Mouse (Mus musculus): Measurements from ENCODE around the gene Rhoq. TPM values are rescaled to one million over a fixed set of nuclear protein-coding genes. Genes with fewer than 3 reads are reported as not detected.

The Rhoq gene
- polyA plus RNA-seq, 1 experiment from 2014 or later = 9.1 TPM

GRCm38 (mm10) chr17:86967048-86967447 is 4.2 kb downstream of the Rhoq start:
- H3K4me3 ChIP-seq (ENCODE audit: low read depth, low read length) = no peak overlapping the region
- peaks cover 16% of the 10 kb centered on the region for H3K4me1 ChIP-seq (ENCODE audit: control insufficient read depth, insufficient read depth, low read length)
- no peaks in the 10 kb centered on the region for H3K9me3 ChIP-seq (ENCODE audit: control insufficient read depth, low read length)
- no peak for ATAC-seq (ENCODE audit: low read depth)
- H3K36me3 ChIP-seq (ENCODE audit: control insufficient read depth, insufficient read depth, low read length) = no peaks in the 10 kb centered on the region
- no peak overlapping the region for H3K27ac ChIP-seq (ENCODE audit: low read depth, low read length)
- no peaks in the 10 kb centered on the region for H3K27me3 ChIP-seq (ENCODE audit: control insufficient read depth, insufficient read depth, low read length)
- 95% methylated on average over 12 of the region's 12 CpGs for WGBS
- H3K9ac ChIP-seq (replicated peaks; ENCODE audit: low read depth, low read length) = no peak overlapping the region
- H3K4me2 ChIP-seq (ENCODE audit: low read depth, low read length) = no peak overlapping the region

- 71% methylated on average over 10 of the region's 10 CpGs for WGBS
- ATAC-seq (ENCODE audit: low read depth) = no peak
Measured at GRCm38 (mm10) chr17:86967536-86968525, 4.9 kb downstream of the Rhoq start.

DNA sequence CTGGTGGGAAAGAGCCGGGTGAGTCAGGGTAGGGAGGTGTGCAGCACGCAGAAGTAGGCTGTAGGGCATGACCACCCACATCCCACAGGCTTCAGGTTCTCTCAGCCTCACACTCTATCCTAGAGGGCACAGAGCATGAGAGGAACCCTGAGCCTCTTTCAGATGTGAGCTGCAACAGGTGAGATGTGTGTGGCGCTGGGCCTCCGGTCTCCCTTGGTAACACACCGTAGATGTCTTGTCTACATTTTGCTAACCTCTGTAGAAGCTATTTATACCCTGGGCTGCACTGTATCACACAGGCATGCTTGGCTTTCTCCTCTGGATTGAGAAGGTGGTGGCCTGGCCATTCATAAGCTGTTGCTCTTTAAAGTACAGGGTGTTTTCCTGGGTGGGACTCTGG is 5.7 kb downstream of the Rhoq start:
- H3K4me1 ChIP-seq (ENCODE audit: control insufficient read depth, insufficient read depth, low read length) = peaks cover 14% of the 10 kb centered on the region
- ATAC-seq (ENCODE audit: low read depth) = no peak
- no peak overlapping the region for H3K27ac ChIP-seq (ENCODE audit: low read depth, low read length)
- H3K9ac ChIP-seq (replicated peaks; ENCODE audit: low read depth, low read length) = no peak overlapping the region
- H3K27me3 ChIP-seq (ENCODE audit: control insufficient read depth, insufficient read depth, low read length) = no peaks in the 10 kb centered on the region
- no peak overlapping the region for H3K4me3 ChIP-seq (ENCODE audit: low read depth, low read length)
- H3K36me3 ChIP-seq (ENCODE audit: control insufficient read depth, insufficient read depth, low read length) = peaks cover 2% of the 10 kb centered on the region; the same call in 1 of the 2 replicates
- H3K4me2 ChIP-seq (ENCODE audit: low read depth, low read length) = no peak overlapping the region
- H3K9me3 ChIP-seq (ENCODE audit: control insufficient read depth, low read length) = no peaks in the 10 kb centered on the region
- WGBS = 94% methylated on average over 5 of the region's 5 CpGs

More at GRCm38 (mm10) chr17:86967536-86968525, 4.9 kb downstream of the Rhoq start:
- Histone ChIP-seq H3K27ac (ENCODE audit: low read depth, low read length) (no peak overlapping the region), H3K9me3 (ENCODE audit: control insufficient read depth, low read length) (no peaks in the 10 kb centered on the region), H3K9ac (replicated peaks; ENCODE audit: low read depth, low read length) (no peak overlapping the region), H3K4me2 (ENCODE audit: low read depth, low read length) (no peak overlapping the region), H3K36me3 (ENCODE audit: control insufficient read depth, insufficient read depth, low read length) (no peaks in the 10 kb centered on the region), H3K4me3 (ENCODE audit: low read depth, low read length) (no peak overlapping the region), H3K27me3 (ENCODE audit: control insufficient read depth, insufficient read depth, low read length) (no peaks in the 10 kb centered on the region), H3K4me1 (ENCODE audit: control insufficient read depth, insufficient read depth, low read length) (peaks cover 14% of the 10 kb centered on the region)

- 58% methylated on average over 5 of the region's 5 CpGs for WGBS
- Histone ChIP-seq H3K27me3 (ENCODE audit: control insufficient read depth, insufficient read depth, low read length) (no peaks in the 10 kb centered on the region), H3K9me3 (ENCODE audit: control insufficient read depth, low read length) (no peaks in the 10 kb centered on the region)
Measured at GRCm38 (mm10) chr17:86969582-86969981, 6.7 kb downstream of the Rhoq start.

GRCm38 (mm10) chr17:86970026-86970750 is 7.3 kb downstream of the Rhoq start:
- no peak overlapping the region for H3K4me3 ChIP-seq (ENCODE audit: low read depth, low read length)
- no peak overlapping the region for H3K9ac ChIP-seq (replicated peaks; ENCODE audit: low read depth, low read length)
- no peaks in the 10 kb centered on the region for H3K27me3 ChIP-seq (ENCODE audit: control insufficient read depth, insufficient read depth, low read length)
- no peak overlapping the region for H3K4me2 ChIP-seq (ENCODE audit: low read depth, low read length)
- no peak for ATAC-seq (ENCODE audit: low read depth)
- peaks cover under 1% of the 10 kb centered on the region for H3K4me1 ChIP-seq (ENCODE audit: control insufficient read depth, insufficient read depth, low read length)
- H3K36me3 ChIP-seq (ENCODE audit: control insufficient read depth, insufficient read depth, low read length) = peaks cover 4% of the 10 kb centered on the region; the same call in 1 of the 2 replicates
- no peaks in the 10 kb centered on the region for H3K9me3 ChIP-seq (ENCODE audit: control insufficient read depth, low read length)
- 92% methylated on average over 15 of the region's 15 CpGs for WGBS
- no peak overlapping the region for H3K27ac ChIP-seq (ENCODE audit: low read depth, low read length)

More at GRCm38 (mm10) chr17:86969582-86969981, 6.7 kb downstream of the Rhoq start:
- H3K4me2 ChIP-seq (ENCODE audit: low read depth, low read length) = no peak overlapping the region
- no peak overlapping the region for H3K27ac ChIP-seq (ENCODE audit: low read depth, low read length)
- no peak overlapping the region for H3K9ac ChIP-seq (replicated peaks; ENCODE audit: low read depth, low read length)
- ATAC-seq (ENCODE audit: low read depth) = no peak
- peaks cover 4% of the 10 kb centered on the region; the same call in 1 of the 2 replicates for H3K36me3 ChIP-seq (ENCODE audit: control insufficient read depth, insufficient read depth, low read length)
- no peak overlapping the region for H3K4me3 ChIP-seq (ENCODE audit: low read depth, low read length)
- peaks cover 7% of the 10 kb centered on the region for H3K4me1 ChIP-seq (ENCODE audit: control insufficient read depth, insufficient read depth, low read length)

GRCm38 (mm10) chr17:86971036-86971435 is 8.2 kb downstream of the Rhoq start:
- 89% methylated on average over 5 of the region's 5 CpGs for WGBS
- Histone ChIP-seq H3K4me1 (ENCODE audit: control insufficient read depth, insufficient read depth, low read length) (no peaks in the 10 kb centered on the region), H3K4me2 (ENCODE audit: low read depth, low read length) (no peak overlapping the region), H3K27ac (ENCODE audit: low read depth, low read length) (no peak overlapping the region), H3K9me3 (ENCODE audit: control insufficient read depth, low read length) (no peaks in the 10 kb centered on the region), H3K9ac (replicated peaks; ENCODE audit: low read depth, low read length) (no peak overlapping the region), H3K36me3 (ENCODE audit: control insufficient read depth, insufficient read depth, low read length) (peaks cover 4% of the 10 kb centered on the region; the same call in 1 of the 2 replicates), H3K27me3 (ENCODE audit: control insufficient read depth, insufficient read depth, low read length) (no peaks in the 10 kb centered on the region), H3K4me3 (ENCODE audit: low read depth, low read length) (no peak overlapping the region)
- ATAC-seq (ENCODE audit: low read depth) = no peak

GRCm38 (mm10) chr17:86971860-86972259 is 9.0 kb downstream of the Rhoq start:
- peaks cover 4% of the 10 kb centered on the region; the same call in 1 of the 2 replicates for H3K36me3 ChIP-seq (ENCODE audit: control insufficient read depth, insufficient read depth, low read length)
- H3K27ac ChIP-seq (ENCODE audit: low read depth, low read length) = no peak overlapping the region
- H3K4me3 ChIP-seq (ENCODE audit: low read depth, low read length) = no peak overlapping the region
- no peaks in the 10 kb centered on the region for H3K4me1 ChIP-seq (ENCODE audit: control insufficient read depth, insufficient read depth, low read length)
- ATAC-seq (ENCODE audit: low read depth) = no peak
- H3K27me3 ChIP-seq (ENCODE audit: control insufficient read depth, insufficient read depth, low read length) = no peaks in the 10 kb centered on the region
- H3K4me2 ChIP-seq (ENCODE audit: low read depth, low read length) = no peak overlapping the region
- H3K9ac ChIP-seq (replicated peaks; ENCODE audit: low read depth, low read length) = no peak overlapping the region
- WGBS = 93% methylated on average over 7 of the region's 7 CpGs
- no peaks in the 10 kb centered on the region for H3K9me3 ChIP-seq (ENCODE audit: control insufficient read depth, low read length)

DNA sequence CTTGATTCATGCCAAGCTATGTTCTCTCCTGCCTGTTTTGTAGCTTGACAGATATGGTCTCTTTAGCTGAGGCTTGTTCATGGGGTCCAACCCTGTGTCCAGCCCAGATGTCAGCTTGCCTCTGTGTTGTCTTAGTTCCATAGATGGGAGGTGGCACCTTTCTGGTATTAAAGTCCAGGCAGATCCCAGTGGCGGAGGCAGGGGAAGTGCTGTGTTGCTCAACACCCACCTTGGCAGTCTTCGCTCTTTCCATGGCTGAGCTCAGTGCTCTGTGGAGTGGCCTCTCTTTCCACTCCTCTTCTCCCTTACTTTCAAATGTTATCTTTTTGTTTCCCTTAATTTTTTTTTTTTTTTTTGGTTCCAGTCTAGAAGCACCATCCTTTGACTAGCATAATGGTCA is 10.2 kb downstream of the Rhoq start:
- Histone ChIP-seq H3K27me3 (ENCODE audit: control insufficient read depth, insufficient read depth, low read length) (no peaks in the 10 kb centered on the region), H3K9ac (replicated peaks; ENCODE audit: low read depth, low read length) (no peak overlapping the region), H3K36me3 (ENCODE audit: control insufficient read depth, insufficient read depth, low read length) (peaks cover 4% of the 10 kb centered on the region; the same call in 1 of the 2 replicates), H3K4me3 (ENCODE audit: low read depth, low read length) (no peak overlapping the region), H3K4me1 (ENCODE audit: control insufficient read depth, insufficient read depth, low read length) (no peaks in the 10 kb centered on the region), H3K9me3 (ENCODE audit: control insufficient read depth, low read length) (no peaks in the 10 kb centered on the region), H3K27ac (ENCODE audit: low read depth, low read length) (no peak overlapping the region), H3K4me2 (ENCODE audit: low read depth, low read length) (no peak overlapping the region)
- 90% methylated on average over 2 of the region's 2 CpGs for WGBS
- ATAC-seq (ENCODE audit: low read depth) = no peak
